Mouse (Mus musculus): ENCODE measurements at regions not wholly inside any gene's neighbourhood (a gene's known extent, or its start where the extent isn't known, plus 50 kb on each side); places are given as distances from the start of the nearest gene placed in this dataset.

- ATAC-seq (ENCODE audit: low TSS enrichment) = no peak
Observed at GRCm38 (mm10) chr13:6395562-6396223, 152.3 kb upstream of the Pitrm1 start.

GRCm38 (mm10) chr13:6397648-6398047 lies 150.3 kb upstream of the Pitrm1 start:
- no peak for ATAC-seq (ENCODE audit: low TSS enrichment)

GRCm38 (mm10) chr13:6431821-6432220 lies 116.1 kb upstream of the Pitrm1 start:
- peak; percentile 60 for ATAC-seq (ENCODE audit: low TSS enrichment)

GRCm38 (mm10) chr13:6446976-6447375 lies 101.0 kb upstream of the Pitrm1 start:
- no peak for ATAC-seq (ENCODE audit: low TSS enrichment)

GRCm38 (mm10) chr13:6461363-6461762 lies 86.6 kb upstream of the Pitrm1 start:
- peak; percentile 58 for ATAC-seq (ENCODE audit: low TSS enrichment)

GRCm38 (mm10) chr13:6465911-6466419 lies 82.0 kb upstream of the Pitrm1 start:
- ATAC-seq (ENCODE audit: low TSS enrichment) = no peak

GRCm38 (mm10) chr13:6469446-6470227 lies 78.3 kb upstream of the Pitrm1 start:
- ATAC-seq (ENCODE audit: low TSS enrichment) = peak; percentile 26

GRCm38 (mm10) chr13:6470286-6471103 lies 77.5 kb upstream of the Pitrm1 start:
- ATAC-seq (ENCODE audit: low TSS enrichment) = peak; percentile 29

- peak; percentile 29; the same call in 1 of the 2 replicates for ATAC-seq (ENCODE audit: low TSS enrichment)
Observed at GRCm38 (mm10) chr13:6471643-6472042, 76.3 kb upstream of the Pitrm1 start.

GRCm38 (mm10) chr13:6473401-6474190 lies 74.4 kb upstream of the Pitrm1 start:
- ATAC-seq (ENCODE audit: low TSS enrichment) = peak; percentile 64

GRCm38 (mm10) chr13:6479667-6480066 lies 68.3 kb upstream of the Pitrm1 start:
- ATAC-seq (ENCODE audit: low TSS enrichment) = no peak

- peak; percentile 85 for ATAC-seq (ENCODE audit: low TSS enrichment)
Observed at GRCm38 (mm10) chr13:6484418-6484817, 63.5 kb upstream of the Pitrm1 start.

- ATAC-seq (ENCODE audit: low TSS enrichment) = no peak
Observed at GRCm38 (mm10) chr13:6487837-6488236, 60.1 kb upstream of the Pitrm1 start.

- ATAC-seq (ENCODE audit: low TSS enrichment) = peak; percentile 89
Observed at GRCm38 (mm10) chr13:6492916-6493619, 54.9 kb upstream of the Pitrm1 start.
